ENCODE assay signal across 10 mouse cellular contexts in genomic region chr3:83895811-83896210, GRCm38 (mm10). TPM values are rescaled to one million over a fixed set of nuclear protein-coding genes. Genes with fewer than 3 reads are reported as not detected.
DNase-seq lines count a peak whose midpoint lies in the region; ATAC-seq and TF ChIP-seq lines count a peak whose summit lies in the region.
"Had no signal": no experiment of that assay in that cellular context is flagged by ENCODE, and none has a peak within 500 bp of the region (broad histone marks: within the 10 kb centered on the region; RNA-seq: fewer than 3 reads in every experiment).

No protein-coding gene starts in this region.

- no peak overlapping the region for H3ac ChIP-seq in C2C12 (ENCODE audit: control insufficient read depth, insufficient read length, low read depth)

- no peaks in the 10 kb centered on the region for H3K79me2 ChIP-seq in C2C12 (ENCODE audit: control insufficient read depth, insufficient read depth)

- TF ChIP-seq CTCF in liver, embryonic 14.5 days (IDR thresholded peaks at IDR 0.05; ENCODE audit: low read depth): peak; percentile 53
- peak; percentile 5 for TF ChIP-seq CTCF in C2C12 (IDR thresholded peaks at IDR 0.05; ENCODE audit: control insufficient read depth, insufficient read depth, insufficient read length)

- no peak for DNase-seq in liver, embryonic 14.5 days (ENCODE audit: low read depth in 3 of 3, low spot score in 3 of 3)
- no peak for DNase-seq in urinary bladder, postnatal 10 days (ENCODE audit: low spot score)
- no peak for DNase-seq in layer of hippocampus, postnatal 10 days (ENCODE audit: low spot score in 2 of 2)
- DNase-seq: gastrocnemius, postnatal 36 days had no signal

- H3K27ac ChIP-seq in forebrain, embryonic 16.5 days (ENCODE audit: low read length): no peak overlapping the region
- H3K27ac ChIP-seq in forebrain, embryonic 12.5 days: no peak overlapping the region
- no peak overlapping the region for H3K27ac ChIP-seq in liver, embryonic 14.5 days
- H3K27ac ChIP-seq in liver, embryonic 12.5 days: no peak overlapping the region
- H3K27ac ChIP-seq: hindbrain, embryonic 12.5 days had no signal

- 37% methylated on average over 3 of the region's 3 CpGs for WGBS in forebrain, embryonic 16.5 days
- WGBS in forebrain, embryonic 12.5 days: 47% methylated on average over 3 of the region's 3 CpGs
- WGBS in liver, embryonic 14.5 days (ENCODE audit: insufficient replicate concordance): 43% methylated on average over 3 of the region's 3 CpGs
- 54% methylated on average over 3 of the region's 3 CpGs for WGBS in liver, embryonic 12.5 days (ENCODE audit: insufficient replicate concordance)

- peaks cover 33% of the 10 kb centered on the region for H3K36me3 ChIP-seq in forebrain, embryonic 16.5 days (ENCODE audit: control insufficient read depth, insufficient read depth)
- peaks cover 51% of the 10 kb centered on the region for H3K36me3 ChIP-seq in forebrain, embryonic 12.5 days (replicated peaks)
- peaks cover 22% of the 10 kb centered on the region for H3K36me3 ChIP-seq in liver, embryonic 14.5 days (replicated peaks; ENCODE audit: control insufficient read depth, insufficient read depth, low read depth)
- H3K36me3 ChIP-seq in liver, embryonic 12.5 days: peaks cover 41% of the 10 kb centered on the region
- peaks cover 13% of the 10 kb centered on the region for H3K36me3 ChIP-seq in C2C12 (ENCODE audit: control insufficient read depth, insufficient read depth)

- no peak overlapping the region for H3K9ac ChIP-seq in forebrain, embryonic 16.5 days (replicated peaks; ENCODE audit: low read depth, low read length)
- H3K9ac ChIP-seq in forebrain, embryonic 12.5 days: no peak overlapping the region
- H3K9ac ChIP-seq in liver, embryonic 14.5 days (replicated peaks): no peak overlapping the region
- no peak overlapping the region for H3K9ac ChIP-seq in liver, embryonic 12.5 days
- H3K9ac ChIP-seq: hindbrain, embryonic 12.5 days had no signal

- no peak overlapping the region for H3K4me3 ChIP-seq in forebrain, embryonic 16.5 days (replicated peaks; ENCODE audit: low read length)
- no peak overlapping the region for H3K4me3 ChIP-seq in forebrain, embryonic 12.5 days (replicated peaks)
- H3K4me3 ChIP-seq in liver, embryonic 14.5 days (ENCODE audit: insufficient read depth in 1 of 2, low read depth in 2 of 2, low read length in 2 of 2): no peak overlapping the region
- H3K4me3 ChIP-seq in liver, embryonic 12.5 days: no peak overlapping the region
- no peak overlapping the region for H3K4me3 ChIP-seq in C2C12 (ENCODE audit: insufficient read depth, poor library complexity, severe bottlenecking)
- H3K4me3 ChIP-seq: hindbrain, embryonic 12.5 days had no signal

- no peaks in the 10 kb centered on the region for H3K27me3 ChIP-seq in forebrain, embryonic 16.5 days (replicated peaks; ENCODE audit: control insufficient read depth, insufficient read depth, low read length)
- H3K27me3 ChIP-seq in forebrain, embryonic 12.5 days: no peaks in the 10 kb centered on the region
- H3K27me3 ChIP-seq in liver, embryonic 14.5 days (ENCODE audit: control insufficient read depth, insufficient read depth, low read length): no peaks in the 10 kb centered on the region
- no peaks in the 10 kb centered on the region for H3K27me3 ChIP-seq in liver, embryonic 12.5 days (replicated peaks)
- no peaks in the 10 kb centered on the region for H3K27me3 ChIP-seq in C2C12 (ENCODE audit: control insufficient read depth, insufficient read depth, insufficient read length)
- H3K27me3 ChIP-seq: hindbrain, embryonic 12.5 days had no signal

- H3K4me2 ChIP-seq in forebrain, embryonic 16.5 days (ENCODE audit: low read length): no peak overlapping the region
- H3K4me2 ChIP-seq in forebrain, embryonic 12.5 days: no peak overlapping the region
- H3K4me2 ChIP-seq in liver, embryonic 14.5 days (ENCODE audit: low read depth): no peak overlapping the region
- H3K4me2 ChIP-seq in liver, embryonic 12.5 days: no peak overlapping the region
- H3K4me2 ChIP-seq: hindbrain, embryonic 12.5 days had no signal

- H3K4me1 ChIP-seq in forebrain, embryonic 16.5 days (replicated peaks; ENCODE audit: control insufficient read depth, insufficient read depth, low read length): no peaks in the 10 kb centered on the region
- H3K4me1 ChIP-seq in forebrain, embryonic 12.5 days: no peaks in the 10 kb centered on the region
- H3K4me1 ChIP-seq in liver, embryonic 14.5 days (replicated peaks; ENCODE audit: control insufficient read depth in 2 of 2, insufficient read depth in 2 of 2, low read length in 1 of 2): no peaks in the 10 kb centered on the region
- H3K4me1 ChIP-seq in liver, embryonic 12.5 days: no peaks in the 10 kb centered on the region
- H3K4me1 ChIP-seq: hindbrain, embryonic 12.5 days had no signal

- H3K9me3 ChIP-seq in forebrain, embryonic 16.5 days (ENCODE audit: control insufficient read depth, low read length): no peaks in the 10 kb centered on the region
- no peaks in the 10 kb centered on the region for H3K9me3 ChIP-seq in forebrain, embryonic 12.5 days
- no peaks in the 10 kb centered on the region for H3K9me3 ChIP-seq in liver, embryonic 14.5 days (ENCODE audit: control insufficient read depth, low read length)
- no peaks in the 10 kb centered on the region for H3K9me3 ChIP-seq in liver, embryonic 12.5 days (replicated peaks)
- H3K9me3 ChIP-seq: hindbrain, embryonic 12.5 days had no signal

- H3K79me3 ChIP-seq in C2C12 (ENCODE audit: low read depth): no peaks in the 10 kb centered on the region

- ATAC-seq in forebrain, embryonic 16.5 days: peak; percentile 21; the same call in 1 of the 2 replicates
- ATAC-seq in forebrain, embryonic 12.5 days (ENCODE audit: low FRiP score): no peak
- ATAC-seq in liver, embryonic 14.5 days (ENCODE audit: insufficient read depth): no peak
- no peak for ATAC-seq in liver, embryonic 12.5 days
- ATAC-seq in megakaryocyte, adult 5-6 weeks (ENCODE audit: poor library complexity, severe bottlenecking): peak; percentile 82

- no peak for TF ChIP-seq EP300 in liver, embryonic 14.5 days (IDR thresholded peaks at IDR 0.05; ENCODE audit: low read depth)

TF ChIP-seq in C2C12, 6 proteins besides CTCF, POLR2A, EP300 and RAD21:
- TF ChIP-seq FOSL1 (IDR thresholded peaks at IDR 0.05; ENCODE audit: insufficient read depth, low read length, poor library complexity, severe bottlenecking) (no peak), MYOD1 (IDR thresholded peaks at IDR 0.05; ENCODE audit: control insufficient read depth, insufficient read length, low read depth) (no peak), MYOG (IDR thresholded peaks at IDR 0.05; ENCODE audit: control insufficient read depth, extremely low read depth, insufficient read length) (no peak), MAX (IDR thresholded peaks at IDR 0.05) (no peak), USF1 (IDR thresholded peaks at IDR 0.05; ENCODE audit: low read depth) (no peak), CEBPB (IDR thresholded peaks at IDR 0.05; ENCODE audit: low read depth) (no peak)
TF ChIP-seq in C2C12: peak in this region for 0.

RNA-seq across cellular contexts. Expression of gene Tlr2, which starts 54.2 kb away (rescaled TPM):
- 0.84 and 1.0 TPM in 2 replicates for polyA plus RNA-seq in forebrain, embryonic 16.5 days (2015; fragmentation: Nextera tagmentation; extraction: Ambion mirVana)
- polyA plus RNA-seq in forebrain, embryonic 12.5 days (2016; fragmentation: Nextera tagmentation; extraction: Ambion mirVana): 0.60 and 0.88 TPM in 2 replicates
- 1.3 and 1.4 TPM in 2 replicates for polyA plus RNA-seq in liver, embryonic 14.5 days (2012; rRNA removed)
- 2.2 and 2.5 TPM in 2 replicates for polyA plus RNA-seq in liver, embryonic 14.5 days (2014; fragmentation: Nextera tagmentation; extraction: Ambion mirVana)
- polyA plus RNA-seq in liver, embryonic 12.5 days (2016; fragmentation: Nextera tagmentation; extraction: Ambion mirVana): 3.0 and 3.2 TPM in 2 replicates
- 0.49 TPM for polyA plus RNA-seq in C2C12 (2012; fragmentation: generic; extraction: Trizol)
- total RNA-seq in megakaryocyte, adult 5-6 weeks (2015): 48.9 and 62.5 TPM in 2 replicates
- total RNA-seq in megakaryocyte, adult 5-6 weeks (2017): 48.9 and 57.0 TPM in 2 replicates
- under 1 TPM; 0.80 to 0.87 TPM for total RNA-seq in layer of hippocampus, postnatal 10 days (2021)

Comparison
In these comparisons a context has a peak if more than half of its experiments do, and no peak if none do; other contexts are left out.
1. ATAC-seq: peak in forebrain, embryonic 16.5 days (single experiment) and megakaryocyte, adult 5-6 weeks (single experiment); none in forebrain, embryonic 12.5 days (single experiment), liver, embryonic 14.5 days (single experiment) and liver, embryonic 12.5 days (single experiment).